Mouse (Mus musculus) skeletal muscle tissue, postnatal 0 days (tissue): Measurements from ENCODE around the gene Bri3. TPM values are rescaled to one million over a fixed set of nuclear protein-coding genes. Genes with fewer than 3 reads are reported as not detected.

Source experiments
- polyA plus RNA-seq: library from polyadenylated mRNA; unstranded; fragments of >200 nt; fragmentation: Nextera tagmentation; extraction: Ambion mirVana; gene quantifications from 2 replicates; pipeline ENCODE4 v1.2.1, GENCODE M21; 2015

Gene Bri3
- 94.8 and 108 TPM in 2 replicates for polyA plus RNA-seq

GRCm38 (mm10) chr5:144243901-144244487 lies at the start of gene Bri3:
Gene Bri3 (plus strand): TSS chr5:144244437.

DNA sequence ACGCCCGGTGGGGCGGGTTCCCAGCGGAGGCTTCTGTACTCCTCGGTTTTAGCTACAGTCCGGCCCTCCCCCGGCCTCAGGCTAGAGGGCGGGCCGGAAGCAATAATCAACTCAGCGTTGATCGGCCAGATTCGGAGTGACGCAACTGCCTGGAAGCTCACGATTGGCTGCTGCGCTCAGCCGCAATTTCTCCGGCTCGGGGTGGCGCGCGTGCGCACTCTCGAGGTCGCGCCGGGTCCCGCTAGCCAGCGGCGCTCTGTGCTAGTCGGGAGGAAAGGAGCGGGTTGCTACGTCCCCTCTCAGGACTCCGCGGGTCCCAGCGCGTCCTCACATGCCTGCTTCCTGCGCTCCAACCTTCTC lies 20.8 kb upstream of the Bri3 start, which contains the start of gene Tecpr1:
Gene Tecpr1 (minus strand): TSS at position 113 of the 360 bp plus-strand sequence.

GRCm38 (mm10) chr5:144357881-144358591 lies 113.8 kb downstream of the Bri3 start, which contains the start of gene Baiap2l1:
Gene Baiap2l1 (minus strand): TSS chr5:144358112.

Other genes with a start within 250 kb of the Bri3 start
- 45.2 and 50.5 TPM in 2 replicates for gene Ccz1, start 229.6 kb upstream of the Bri3 start, polyA plus RNA-seq
- 1.6 and 3.6 TPM in 2 replicates for gene Ocm, start 217.8 kb upstream of the Bri3 start, polyA plus RNA-seq
- gene Lmtk2, start 144.0 kb upstream of the Bri3 start, polyA plus RNA-seq, result 1.6 TPM in 2 replicates
- not detected in 2 replicates for gene Bhlha15, start 54.2 kb upstream of the Bri3 start, polyA plus RNA-seq
- 11.7 and 12.3 TPM in 2 replicates for gene Tecpr1, start 20.8 kb upstream of the Bri3 start, polyA plus RNA-seq
- gene Baiap2l1, start 113.7 kb downstream of the Bri3 start, polyA plus RNA-seq, result 6.5 and 6.7 TPM in 2 replicates